Mouse (Mus musculus) CD4-positive, CD25-positive, alpha-beta regulatory T cell, adult 4 months (primary cell): ENCODE data around the gene Pcgf1. TPM values are rescaled to one million over a fixed set of nuclear protein-coding genes. Genes with fewer than 3 reads are reported as not detected.

ENCODE experiments used
- ATAC-seq: one replicate; pipeline ENCODE4 v1.8.0; 2017
- polyA plus RNA-seq, 2 experiments: library from polyadenylated mRNA; unstranded; fragments of 100-300 nt; shearing (Covaris generic); gene quantifications; one replicate each; pipeline ENCODE4 v1.2.1; 2017

The Pcgf1 gene
- polyA plus RNA-seq, 2 experiments from 2014 or later, result 42.5 to 49.3 TPM

DNA sequence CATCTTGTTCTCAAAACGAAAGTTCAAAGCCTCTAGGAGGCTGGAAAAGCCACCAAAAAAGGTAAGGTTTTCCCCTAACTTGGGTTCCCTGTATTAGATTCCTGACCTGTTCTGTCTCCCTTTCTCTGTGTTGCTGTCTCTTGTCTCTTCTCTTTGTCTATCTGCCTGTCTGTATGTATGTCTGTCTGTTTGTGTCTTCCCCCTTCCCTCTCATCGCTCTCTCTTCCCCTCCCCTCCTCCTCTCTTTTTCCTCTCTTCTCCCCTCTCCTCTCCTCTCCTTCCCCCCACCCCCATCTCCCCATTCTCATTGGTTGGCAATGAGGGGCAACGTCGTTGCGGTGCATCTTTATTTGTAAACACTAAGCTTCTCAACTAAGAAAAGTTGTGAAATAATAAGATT, 47.7 kb downstream of the Pcgf1 start, which contains the start of gene Ino80b:
Ino80b (minus strand) TSS at position 101 of the 400 bp plus-strand sequence.
- ATAC-seq, result no peak

DNA sequence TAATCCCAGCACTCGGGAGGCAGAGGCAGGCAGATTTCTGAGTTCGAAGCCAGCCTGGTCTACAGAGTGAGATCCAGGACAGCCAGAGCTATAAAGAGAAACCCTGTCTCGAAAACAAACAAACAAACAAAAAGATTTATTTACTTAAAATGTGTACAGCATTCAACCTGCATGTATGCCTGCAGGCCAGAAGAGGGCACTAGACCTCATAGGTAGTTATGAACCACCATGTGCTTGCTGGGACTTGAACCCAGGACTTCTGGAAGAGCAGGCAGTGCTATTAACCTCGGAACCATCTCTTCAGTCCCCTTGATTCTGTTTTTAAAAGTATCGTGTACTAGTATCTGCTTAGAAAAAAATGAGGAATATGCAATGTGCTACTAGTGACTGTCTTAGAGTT, 49.8 kb downstream of the Pcgf1 start:
- no peak for ATAC-seq

Other genes starting within 250 kb of the Pcgf1 start
- 1 to 10 TPM; 2.3 to 3.1 TPM for gene Sema4f, start 138.1 kb upstream of the Pcgf1 start, polyA plus RNA-seq
- 1 to 10 TPM in 1 of 2 experiments, under 1 TPM in 1; 0.94 to 1.4 TPM for gene M1ap, start 131.0 kb upstream of the Pcgf1 start, polyA plus RNA-seq
- gene Dok1, start 44.4 kb upstream of the Pcgf1 start, polyA plus RNA-seq, result 100 to 1,000 TPM in 1 of 2 experiments, 10 to 100 TPM in 1; 31.8 to 115 TPM
- 1 to 10 TPM in 1 of 2 experiments, not detected in 1; 1.8 TPM for gene Loxl3, start 43.7 kb upstream of the Pcgf1 start, polyA plus RNA-seq
- gene Aup1, start 23.3 kb upstream of the Pcgf1 start, polyA plus RNA-seq, result 100 to 1,000 TPM; 424 to 552 TPM
- gene Htra2, start 22.6 kb upstream of the Pcgf1 start, polyA plus RNA-seq, result 10 to 100 TPM; 27.3 to 37.9 TPM
- 1 to 10 TPM; 1.9 to 4.5 TPM for gene Dqx1, start 20.0 kb upstream of the Pcgf1 start, polyA plus RNA-seq
- gene Tlx2, start 7.6 kb upstream of the Pcgf1 start, polyA plus RNA-seq, result not detected
- not detected for gene Lbx2, start 8.5 kb downstream of the Pcgf1 start, polyA plus RNA-seq
- 1 to 10 TPM in 1 of 2 experiments, under 1 TPM in 1; 0.82 to 2.2 TPM for gene Ccdc142, start 23.7 kb downstream of the Pcgf1 start, polyA plus RNA-seq
- gene Gm42688, start 23.7 kb downstream of the Pcgf1 start, polyA plus RNA-seq, result under 1 TPM; 0.67 to 0.68 TPM
- gene Mrpl53, start 31.2 kb downstream of the Pcgf1 start, polyA plus RNA-seq, result 10 to 100 TPM; 57.0 to 61.5 TPM
- 10 to 100 TPM in 1 of 2 experiments, 1 to 10 TPM in 1; 6.5 to 16.0 TPM for gene Mogs, start 37.6 kb downstream of the Pcgf1 start, polyA plus RNA-seq
- gene Wbp1, start 43.7 kb downstream of the Pcgf1 start, polyA plus RNA-seq, result 10 to 100 TPM; 20.4 to 23.6 TPM
- 1 to 10 TPM in 1 of 2 experiments, under 1 TPM in 1; 0.56 to 3.3 TPM for gene Ino80b, start 47.6 kb downstream of the Pcgf1 start, polyA plus RNA-seq
- under 1 TPM in 1 of 2 experiments, not detected in 1; 0.49 TPM for gene Rtkn, start 57.6 kb downstream of the Pcgf1 start, polyA plus RNA-seq
- 1 to 10 TPM in 1 of 2 experiments, not detected in 1; 2.1 TPM for gene Wdr54, start 78.5 kb downstream of the Pcgf1 start, polyA plus RNA-seq
- gene 1700003E16Rik, start 78.5 kb downstream of the Pcgf1 start, polyA plus RNA-seq, result not detected
- gene Dctn1, start 88.1 kb downstream of the Pcgf1 start, polyA plus RNA-seq, result 10 to 100 TPM; 14.7 to 18.2 TPM
- gene Slc4a5, start 142.0 kb downstream of the Pcgf1 start, polyA plus RNA-seq, result 1 to 10 TPM in 1 of 2 experiments, under 1 TPM in 1; 0.75 to 1.1 TPM
- gene Mthfd2, start 248.0 kb downstream of the Pcgf1 start, polyA plus RNA-seq, result 100 to 1,000 TPM; 128 TPM
- 10 to 100 TPM; 48.6 to 70.3 TPM for gene Mob1a, start 248.1 kb downstream of the Pcgf1 start, polyA plus RNA-seq